Mouse (Mus musculus) heart, embryonic 11.5 days (tissue): ENCODE measurements around the gene Sfmbt1. TPM values are rescaled to one million over a fixed set of nuclear protein-coding genes. Genes with fewer than 3 reads are reported as not detected.

Experiments used
- ATAC-seq: fragments of 200-750 bp; cut with Nextera tagmentation; replicated peaks from 2 replicates; pipeline ENCODE4 v1.8.0; 2017; ENCODE audit warnings: moderate library complexity; ENCODE audit not compliant: insufficient number of reproducible peaks, low FRiP score, low TSS enrichment
- H3K27ac ChIP-seq: fragments of 300-500 bp; sonication (generic); 2 replicates; pipeline ENCODE4 v1.5.1; 2014; ENCODE audit warnings: mild to moderate bottlenecking, low read depth, low read length
- H3K27me3 ChIP-seq: fragments of 300-500 bp; sonication (generic); 2 replicates; pipeline ENCODE4 v1.6.1; 2014; ENCODE audit warnings: mild to moderate bottlenecking, low read length, mixed read lengths; ENCODE audit not compliant: control insufficient read depth, insufficient read depth
- H3K36me3 ChIP-seq: fragments of 300-500 bp; sonication (generic); 2 replicates; pipeline ENCODE4 v1.6.1; 2014; ENCODE audit warnings: mild to moderate bottlenecking, low read length, moderate library complexity, mixed read lengths; ENCODE audit not compliant: control insufficient read depth, insufficient read depth
- H3K4me1 ChIP-seq: fragments of 300-500 bp; sonication (generic); 2 replicates; pipeline ENCODE4 v1.6.1; 2014; ENCODE audit warnings: low read length; ENCODE audit not compliant: control insufficient read depth, insufficient read depth
- H3K4me2 ChIP-seq: fragments of 300-500 bp; sonication (generic); 2 replicates; pipeline ENCODE4 v1.6.1; 2014; ENCODE audit warnings: mild to moderate bottlenecking, moderate library complexity
- H3K4me3 ChIP-seq: fragments of 300-500 bp; sonication (generic); 2 replicates; pipeline ENCODE4 v1.5.1; 2014; ENCODE audit warnings: low read depth, low read length
- H3K9ac ChIP-seq: fragments of 300-500 bp; sonication (generic); 2 replicates; pipeline ENCODE4 v1.6.1; 2014; ENCODE audit warnings: mild to moderate bottlenecking, low read depth, low read length, moderate library complexity
- H3K9me3 ChIP-seq: fragments of 300-500 bp; sonication (generic); replicated peaks from 2 replicates; pipeline ENCODE4 v1.6.1; 2016; ENCODE audit warnings: low read length; ENCODE audit not compliant: control insufficient read depth
- WGBS: fragments of 180-500 bp; shearing (Covaris S2); extraction: QIAGEN DNeasy Blood & Tissue Kit; methylation state at CpG from one replicate; pipeline ENCODE4 v1.1.7; 2014; ENCODE audit not compliant: insufficient replicate concordance; 5-methylcytosine and 5-hydroxymethylcytosine counted together
- polyA plus RNA-seq: library from polyadenylated mRNA; unstranded; fragments of >200 nt; fragmentation: Nextera tagmentation; extraction: Ambion mirVana; gene quantifications from 2 replicates; pipeline ENCODE4 v1.2.1, GENCODE M21; 2014

Gene Sfmbt1
- polyA plus RNA-seq, 1 experiment from 2014 or later, result 13.2 TPM

DNA sequence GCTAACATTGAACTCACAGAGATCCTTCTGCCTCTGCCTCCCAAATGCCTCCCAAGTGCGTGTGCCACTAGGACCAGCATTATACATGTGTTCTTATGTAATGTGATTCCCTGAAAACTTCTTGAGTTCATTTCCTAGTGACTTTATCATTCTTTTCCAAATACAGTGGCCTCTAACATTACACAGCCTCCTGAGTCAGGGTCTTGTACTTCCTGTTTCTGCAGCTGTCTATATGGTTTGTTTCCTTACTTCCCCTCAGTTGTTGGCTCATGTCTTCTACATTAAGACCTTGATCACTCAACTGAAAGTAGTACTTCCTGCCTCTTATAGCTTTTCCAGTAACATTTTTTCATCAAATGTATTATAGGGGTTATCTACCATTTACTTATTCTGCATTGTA, 46.6 kb downstream of the Sfmbt1 start:
- H3K9ac ChIP-seq, result no peak overlapping the region
- no peaks in the 10 kb centered on the region for H3K27me3 ChIP-seq
- 94% methylated on average over 1 of the region's 1 CpGs for WGBS
- no peak overlapping the region for H3K4me2 ChIP-seq
- H3K27ac ChIP-seq, result no peak overlapping the region
- H3K9me3 ChIP-seq, result no peaks in the 10 kb centered on the region
- no peaks in the 10 kb centered on the region for H3K36me3 ChIP-seq
- H3K4me1 ChIP-seq, result no peaks in the 10 kb centered on the region
- ATAC-seq, result no peak
- H3K4me3 ChIP-seq, result no peak overlapping the region

DNA sequence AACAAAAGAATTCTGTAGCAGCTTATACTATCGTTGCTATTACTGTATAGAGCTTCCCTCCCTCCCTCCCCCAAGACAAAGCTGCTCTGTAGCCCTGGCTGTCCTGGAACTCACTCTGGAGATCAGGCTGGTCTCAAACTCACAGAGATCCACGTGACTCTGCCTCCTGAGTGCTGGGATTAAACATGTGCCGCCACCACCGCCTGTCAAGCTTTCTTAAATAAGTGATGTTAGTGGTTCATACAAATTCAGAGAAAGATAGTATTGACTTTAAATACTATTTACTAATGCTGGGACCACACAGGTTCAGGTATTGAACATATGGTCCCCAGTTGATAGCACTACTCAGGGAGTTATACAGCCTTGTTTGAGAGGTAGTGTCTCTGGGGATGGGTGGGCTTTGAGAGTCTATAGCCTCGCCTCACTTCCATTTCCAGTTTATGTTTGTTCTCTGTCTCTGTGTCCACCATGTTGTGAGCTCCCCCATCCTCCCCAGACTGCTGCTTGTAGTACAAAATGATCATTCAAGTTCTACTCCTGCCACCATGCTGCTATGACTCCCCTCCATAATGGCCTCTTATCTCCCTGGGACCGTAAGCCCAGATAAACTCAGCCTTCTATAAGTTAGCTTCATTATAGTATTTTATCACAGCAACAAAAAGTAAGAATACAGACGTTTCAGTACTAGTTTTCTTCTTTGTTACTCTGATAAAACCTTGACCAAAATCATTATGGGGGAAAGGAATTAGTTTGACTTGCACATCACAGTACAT, 47.7 kb downstream of the Sfmbt1 start:
- no peak overlapping the region for H3K4me3 ChIP-seq
- H3K9me3 ChIP-seq, result no peaks in the 10 kb centered on the region
- H3K36me3 ChIP-seq, result no peaks in the 10 kb centered on the region
- H3K27ac ChIP-seq, result no peak overlapping the region
- no peak for ATAC-seq
- H3K9ac ChIP-seq, result no peak overlapping the region
- no peaks in the 10 kb centered on the region for H3K4me1 ChIP-seq
- H3K4me2 ChIP-seq, result no peak overlapping the region
- no peaks in the 10 kb centered on the region for H3K27me3 ChIP-seq
- WGBS, result 82% methylated on average over 7 of the region's 7 CpGs

DNA sequence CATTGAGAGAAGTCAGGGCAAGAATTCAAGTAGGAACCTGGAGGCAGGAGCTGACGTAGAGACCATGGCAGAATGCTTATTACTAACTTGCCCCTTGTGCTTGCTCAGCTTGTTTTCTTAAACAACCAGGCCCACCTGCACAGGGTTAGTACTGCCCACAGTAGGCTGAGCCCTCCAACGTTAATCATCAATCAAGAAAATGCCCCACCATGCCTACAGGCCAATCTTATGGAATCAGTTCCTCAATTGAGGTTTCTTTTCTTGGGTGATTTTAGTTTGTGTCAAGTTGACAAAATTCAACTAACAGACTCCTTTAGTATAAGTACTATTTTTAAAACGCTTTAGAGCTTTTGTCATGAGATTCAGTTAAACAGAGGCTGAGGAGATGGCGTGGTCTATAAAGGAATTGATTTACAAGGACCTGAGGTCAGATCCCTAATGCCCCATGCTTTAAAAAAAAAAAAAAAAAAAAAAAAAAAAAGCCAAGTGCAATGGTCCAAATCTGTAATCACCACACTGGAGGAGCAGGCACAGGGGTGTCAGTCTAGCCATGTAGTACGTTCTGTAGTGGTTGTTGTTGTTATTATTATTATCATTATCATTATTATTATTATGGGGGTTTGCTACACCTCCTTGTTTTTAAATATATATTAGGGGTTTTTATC, 48.4 kb downstream of the Sfmbt1 start:
- Histone ChIP-seq H3K9ac (no peak overlapping the region), H3K4me3 (no peak overlapping the region), H3K27me3 (no peaks in the 10 kb centered on the region), H3K4me2 (no peak overlapping the region), H3K9me3 (no peaks in the 10 kb centered on the region), H3K36me3 (no peaks in the 10 kb centered on the region), H3K27ac (no peak overlapping the region), H3K4me1 (no peaks in the 10 kb centered on the region)
- WGBS, result 85% methylated on average over 5 of the region's 5 CpGs
- no peak for ATAC-seq

DNA sequence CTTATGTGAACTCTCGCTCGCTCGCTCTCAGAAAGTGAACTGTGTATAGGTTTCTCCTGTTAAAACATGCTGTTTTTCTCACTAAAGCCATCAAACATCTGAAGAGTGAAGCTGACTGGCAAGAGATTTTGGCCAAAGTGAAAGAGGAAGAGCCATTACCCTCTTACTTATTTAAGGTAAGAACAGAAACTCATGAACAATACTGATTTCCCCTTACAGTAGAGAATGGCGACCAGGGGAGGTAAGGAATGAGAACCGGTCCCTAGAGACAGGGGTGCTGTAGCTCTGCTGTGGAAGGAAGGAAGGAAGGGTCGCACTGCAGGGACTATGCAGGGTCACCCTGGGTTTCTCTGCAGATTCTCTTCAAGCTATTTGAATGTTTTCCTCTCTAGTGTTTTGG, 70.0 kb downstream of the Sfmbt1 start:
- no peak overlapping the region for H3K27ac ChIP-seq
- no peak overlapping the region for H3K4me3 ChIP-seq
- whole genome bisulfite sequencing, result 89% methylated on average over 6 of the region's 6 CpGs
- no peaks in the 10 kb centered on the region for H3K36me3 ChIP-seq
- no peak overlapping the region for H3K9ac ChIP-seq
- no peak for ATAC-seq
- no peak overlapping the region for H3K4me2 ChIP-seq
- H3K4me1 ChIP-seq, result no peaks in the 10 kb centered on the region
- H3K9me3 ChIP-seq, result no peaks in the 10 kb centered on the region
- H3K27me3 ChIP-seq, result no peaks in the 10 kb centered on the region

DNA sequence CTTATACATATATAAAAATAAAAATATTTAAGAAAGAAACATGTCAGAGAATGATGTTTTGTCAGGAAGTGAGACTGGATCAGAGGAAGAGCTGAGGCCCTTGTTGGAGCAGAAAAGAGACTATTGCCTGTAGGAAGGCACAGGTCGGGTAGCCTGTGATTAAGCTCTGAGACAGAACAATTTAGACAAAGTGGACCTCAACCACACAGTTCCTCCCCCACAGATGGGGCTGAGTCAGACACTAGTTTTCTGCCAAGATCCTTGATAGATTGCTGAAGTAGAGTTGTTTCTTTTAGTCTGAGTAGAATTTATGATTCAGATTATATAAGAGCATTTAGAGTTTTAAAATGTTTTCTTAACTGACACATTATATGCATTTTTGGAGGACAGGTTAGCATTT, 74.8 kb downstream of the Sfmbt1 start:
- H3K9ac ChIP-seq, result no peak overlapping the region
- 72% methylated on average over 1 of the region's 1 CpGs for WGBS
- H3K4me3 ChIP-seq, result no peak overlapping the region
- H3K9me3 ChIP-seq, result no peaks in the 10 kb centered on the region
- H3K4me2 ChIP-seq, result no peak overlapping the region
- no peaks in the 10 kb centered on the region for H3K4me1 ChIP-seq
- H3K36me3 ChIP-seq, result no peaks in the 10 kb centered on the region
- H3K27me3 ChIP-seq, result no peaks in the 10 kb centered on the region
- H3K27ac ChIP-seq, result no peak overlapping the region
- ATAC-seq, result no peak

DNA sequence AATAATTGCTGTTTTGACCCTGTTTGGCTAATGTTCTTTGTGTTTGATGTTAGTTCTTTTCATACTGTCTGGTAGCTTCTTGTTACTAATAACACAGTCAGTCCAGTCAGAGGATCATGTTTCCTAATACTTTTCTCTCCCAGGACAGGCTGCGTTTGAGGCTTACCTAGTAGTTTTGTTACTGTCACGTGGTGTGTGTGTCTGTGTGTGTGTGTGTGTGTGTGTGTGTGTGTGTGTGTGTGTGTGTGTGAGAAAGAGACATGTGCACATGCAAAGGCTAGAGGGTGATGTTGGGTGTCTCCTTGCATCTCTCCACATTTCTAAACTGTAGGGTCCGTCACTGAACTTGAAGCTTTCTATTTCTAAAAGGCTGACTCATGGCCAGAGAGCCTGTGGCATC, 78.2 kb downstream of the Sfmbt1 start:
- Histone ChIP-seq H3K27me3 (no peaks in the 10 kb centered on the region), H3K9me3 (no peaks in the 10 kb centered on the region), H3K9ac (no peak overlapping the region), H3K27ac (no peak overlapping the region), H3K4me1 (no peaks in the 10 kb centered on the region), H3K4me2 (no peak overlapping the region), H3K36me3 (peaks cover 4% of the 10 kb centered on the region; the same call in 1 of the 2 replicates), H3K4me3 (no peak overlapping the region)
- ATAC-seq, result no peak
- WGBS, result 83% methylated on average over 3 of the region's 3 CpGs

DNA sequence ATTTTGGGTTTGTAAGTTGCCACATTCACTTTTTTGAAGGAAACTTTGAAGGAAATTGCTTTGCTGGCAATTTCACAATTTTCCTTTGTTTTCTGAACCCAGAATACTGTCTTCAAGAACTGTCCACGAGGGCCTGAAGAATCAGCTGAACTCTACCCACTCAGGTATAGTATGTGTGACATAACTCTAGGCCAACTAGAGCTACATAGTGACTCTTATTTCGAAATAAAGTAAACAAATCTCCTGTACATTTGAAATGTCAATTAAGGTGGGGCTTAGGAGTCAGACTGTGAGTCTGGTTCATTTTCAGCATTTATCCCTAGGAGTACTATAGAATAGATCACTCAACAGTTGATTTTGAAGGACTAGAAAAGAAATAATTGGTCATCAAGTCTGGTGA, 87.1 kb downstream of the Sfmbt1 start:
- H3K4me1 ChIP-seq, result no peaks in the 10 kb centered on the region
- no peak overlapping the region for H3K9ac ChIP-seq
- no peak overlapping the region for H3K4me2 ChIP-seq
- ATAC-seq, result no peak
- WGBS, result 86% methylated on average over 2 of the region's 2 CpGs
- H3K4me3 ChIP-seq, result no peak overlapping the region
- H3K9me3 ChIP-seq, result no peaks in the 10 kb centered on the region
- no peaks in the 10 kb centered on the region for H3K27me3 ChIP-seq
- peaks cover 5% of the 10 kb centered on the region; the same call in 1 of the 2 replicates for H3K36me3 ChIP-seq
- no peak overlapping the region for H3K27ac ChIP-seq

DNA sequence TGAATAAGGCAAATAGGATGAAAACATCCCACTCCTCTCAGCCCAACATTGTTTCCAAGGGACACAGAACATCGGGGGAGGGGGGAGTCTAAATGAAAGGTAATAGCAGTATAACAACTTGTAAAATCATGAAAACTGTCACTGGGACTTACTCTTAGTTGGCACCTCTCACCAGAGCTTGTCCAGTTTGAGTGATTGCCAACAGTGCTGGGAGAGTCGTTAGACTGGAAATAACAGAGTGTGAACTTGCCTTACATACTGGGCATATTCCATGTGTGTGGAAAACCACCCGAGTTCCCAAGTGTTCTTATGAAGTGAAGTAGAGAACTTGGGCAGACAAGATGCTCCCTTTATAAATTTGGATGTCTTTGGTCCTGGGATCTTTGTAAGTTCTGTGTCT, 106.5 kb downstream of the Sfmbt1 start:
- no peak for ATAC-seq
- WGBS, result 73% methylated on average over 3 of the region's 3 CpGs

More for the DNA sequence above, 106.5 kb downstream of the Sfmbt1 start:
- Histone ChIP-seq H3K36me3 (peaks cover 2% of the 10 kb centered on the region; the same call in 1 of the 2 replicates), H3K9ac (no peak overlapping the region), H3K9me3 (no peaks in the 10 kb centered on the region), H3K27ac (no peak overlapping the region), H3K4me1 (peaks cover 1% of the 10 kb centered on the region), H3K27me3 (no peaks in the 10 kb centered on the region), H3K4me2 (no peak overlapping the region), H3K4me3 (no peak overlapping the region)
